Mouse (Mus musculus) midbrain, embryonic 11.5 days (tissue): ENCODE measurements around the gene Commd3. TPM values are rescaled to one million over a fixed set of nuclear protein-coding genes. Genes with fewer than 3 reads are reported as not detected.

Source experiments
- ATAC-seq: fragments of 200-750 bp; cut with Nextera tagmentation; 2 replicates; pipeline ENCODE4 v1.8.0; 2017; ENCODE audit warnings: moderate TSS enrichment, moderate library complexity; ENCODE audit not compliant: low FRiP score
- DNase-seq: peaks from one replicate; pipeline ENCODE4 v3.0.0; 2015; ENCODE audit warnings: low spot score; ENCODE audit errors: missing footprints
- H3K27ac ChIP-seq: fragments of 300-500 bp; sonication (generic); 2 replicates; pipeline ENCODE4 v1.5.1; 2014; ENCODE audit warnings: low read depth, low read length
- H3K27me3 ChIP-seq: fragments of 300-500 bp; sonication (generic); 2 replicates; pipeline ENCODE4 v1.6.1; 2014; ENCODE audit warnings: mild to moderate bottlenecking, low read length, moderate library complexity, mixed read lengths; ENCODE audit not compliant: control insufficient read depth, insufficient read depth
- H3K36me3 ChIP-seq: fragments of 300-500 bp; sonication (generic); 2 replicates; pipeline ENCODE4 v1.6.1; 2014; ENCODE audit warnings: mild to moderate bottlenecking, low read length, moderate library complexity, mixed read lengths; ENCODE audit not compliant: control insufficient read depth, insufficient read depth
- H3K4me1 ChIP-seq: fragments of 300-500 bp; sonication (generic); 2 replicates; pipeline ENCODE4 v1.6.1; 2014; ENCODE audit warnings: low read length; ENCODE audit not compliant: control insufficient read depth, insufficient read depth
- H3K4me2 ChIP-seq: fragments of 300-500 bp; sonication (generic); 2 replicates; pipeline ENCODE4 v1.6.1; 2014; ENCODE audit warnings: mild to moderate bottlenecking, moderate library complexity
- H3K4me3 ChIP-seq: fragments of 300-500 bp; sonication (generic); 2 replicates; pipeline ENCODE4 v1.5.1; 2014; ENCODE audit warnings: low read depth, low read length
- H3K9ac ChIP-seq: fragments of 300-500 bp; sonication (generic); 2 replicates; pipeline ENCODE4 v1.6.1; 2014; ENCODE audit warnings: low read length
- H3K9me3 ChIP-seq: fragments of 300-500 bp; sonication (generic); 2 replicates; pipeline ENCODE4 v1.6.1; 2016; ENCODE audit warnings: low read length; ENCODE audit not compliant: control insufficient read depth
- WGBS: fragments of 180-500 bp; shearing (Covaris S2); extraction: QIAGEN DNeasy Blood & Tissue Kit; methylation state at CpG from one replicate; pipeline ENCODE4 v1.1.7; 2014; 5-methylcytosine and 5-hydroxymethylcytosine counted together
- polyA plus RNA-seq: library from polyadenylated mRNA; unstranded; fragments of >200 nt; fragmentation: Nextera tagmentation; extraction: Ambion mirVana; gene quantifications from 2 replicates; pipeline ENCODE4 v1.2.1, GENCODE M21; 2014

Gene Commd3
- polyA plus RNA-seq, 1 experiment from 2014 or later, result 119 TPM

- ATAC-seq (no peak), DNase-seq (peak; percentile 92)
- H3K27me3 ChIP-seq, result peaks cover 65% of the 10 kb centered on the region
- no peaks in the 10 kb centered on the region for H3K36me3 ChIP-seq
- no peak overlapping the region for H3K27ac ChIP-seq
- no peak overlapping the region for H3K4me3 ChIP-seq
- no peaks in the 10 kb centered on the region for H3K9me3 ChIP-seq
- H3K9ac ChIP-seq, result no peak overlapping the region
- H3K4me2 ChIP-seq, result no peak overlapping the region
- WGBS, result 2% methylated on average over 4 of the region's 4 CpGs
- peaks cover 3% of the 10 kb centered on the region; the same call in 1 of the 2 replicates for H3K4me1 ChIP-seq
Observed at GRCm38 (mm10) chr2:18697591-18698244, 25.5 kb downstream of the Commd3 start.

- Histone ChIP-seq H3K9me3 (no peaks in the 10 kb centered on the region), H3K27ac (no peak overlapping the region), H3K4me1 (peaks cover 3% of the 10 kb centered on the region; the same call in 1 of the 2 replicates), H3K4me2 (0 out of 2 replicates have a peak overlapping the region, but pooled peaks have one; percentile 1), H3K9ac (no peak overlapping the region), H3K4me3 (no peak overlapping the region; the same call in 1 of the 2 replicates), H3K36me3 (no peaks in the 10 kb centered on the region), H3K27me3 (peaks cover 60% of the 10 kb centered on the region)
- peak; percentile 97 for DNase-seq
- WGBS, result under 1% methylated on average over 56 of the region's 56 CpGs
- peak; percentile 13; the same call in 1 of the 2 replicates for ATAC-seq
Observed at GRCm38 (mm10) chr2:18698663-18699385, 26.6 kb downstream of the Commd3 start.

- H3K9ac ChIP-seq, result no peak overlapping the region
- peaks cover 60% of the 10 kb centered on the region for H3K27me3 ChIP-seq
- WGBS, result under 1% methylated on average over 11 of the region's 11 CpGs
- peaks cover 3% of the 10 kb centered on the region; the same call in 1 of the 2 replicates for H3K4me1 ChIP-seq
- DNase-seq (peak; percentile 96), ATAC-seq (no peak)
- H3K4me2 ChIP-seq, result no peak overlapping the region
- H3K9me3 ChIP-seq, result no peaks in the 10 kb centered on the region
- H3K36me3 ChIP-seq, result no peaks in the 10 kb centered on the region
- no peak overlapping the region for H3K27ac ChIP-seq
- H3K4me3 ChIP-seq, result no peak overlapping the region
Observed at GRCm38 (mm10) chr2:18699401-18699990, 27.3 kb downstream of the Commd3 start.

- H3K4me1 ChIP-seq, result no peaks in the 10 kb centered on the region
- DNase-seq, result peak; percentile 41
- no peak overlapping the region for H3K27ac ChIP-seq
- H3K36me3 ChIP-seq, result no peaks in the 10 kb centered on the region
- no peak for ATAC-seq
- no peak overlapping the region for H3K4me3 ChIP-seq
- no peak overlapping the region for H3K4me2 ChIP-seq
- WGBS, result 80% methylated on average over 3 of the region's 3 CpGs
- H3K27me3 ChIP-seq, result no peaks in the 10 kb centered on the region
- H3K9me3 ChIP-seq, result no peaks in the 10 kb centered on the region
- H3K9ac ChIP-seq, result no peak overlapping the region
Observed at GRCm38 (mm10) chr2:18710356-18710755, 38.2 kb downstream of the Commd3 start.

GRCm38 (mm10) chr2:18713071-18713470 lies 40.9 kb downstream of the Commd3 start:
- Histone ChIP-seq H3K4me1 (no peaks in the 10 kb centered on the region), H3K4me2 (no peak overlapping the region), H3K36me3 (no peaks in the 10 kb centered on the region), H3K4me3 (no peak overlapping the region), H3K9me3 (no peaks in the 10 kb centered on the region), H3K9ac (no peak overlapping the region), H3K27me3 (no peaks in the 10 kb centered on the region), H3K27ac (no peak overlapping the region)
- peak; percentile 51 for DNase-seq
- 82% methylated on average over 2 of the region's 2 CpGs for WGBS
- ATAC-seq, result no peak

GRCm38 (mm10) chr2:18714337-18714736 lies 42.2 kb downstream of the Commd3 start:
- Histone ChIP-seq H3K9ac (no peak overlapping the region), H3K27ac (no peak overlapping the region), H3K4me2 (no peak overlapping the region), H3K9me3 (no peaks in the 10 kb centered on the region), H3K36me3 (no peaks in the 10 kb centered on the region), H3K4me3 (no peak overlapping the region), H3K27me3 (no peaks in the 10 kb centered on the region), H3K4me1 (no peaks in the 10 kb centered on the region)
- WGBS, result 77% methylated on average over 3 of the region's 3 CpGs
- DNase-seq (peak; percentile 31), ATAC-seq (no peak)

- Histone ChIP-seq H3K4me2 (no peak overlapping the region), H3K27me3 (no peaks in the 10 kb centered on the region), H3K9ac (no peak overlapping the region), H3K4me1 (no peaks in the 10 kb centered on the region), H3K4me3 (no peak overlapping the region), H3K36me3 (no peaks in the 10 kb centered on the region), H3K9me3 (no peaks in the 10 kb centered on the region), H3K27ac (no peak overlapping the region)
- ATAC-seq (no peak), DNase-seq (peak; percentile 23)
- 84% methylated on average over 4 of the region's 4 CpGs for WGBS
Observed at GRCm38 (mm10) chr2:18718521-18718920, 46.3 kb downstream of the Commd3 start.

GRCm38 (mm10) chr2:18722208-18722830 lies 50.1 kb downstream of the Commd3 start:
- Histone ChIP-seq H3K9me3 (no peaks in the 10 kb centered on the region), H3K27me3 (no peaks in the 10 kb centered on the region), H3K9ac (no peak overlapping the region), H3K4me3 (no peak overlapping the region), H3K27ac (no peak overlapping the region), H3K36me3 (no peaks in the 10 kb centered on the region), H3K4me1 (no peaks in the 10 kb centered on the region), H3K4me2 (no peak overlapping the region)
- DNase-seq, result no peak
- 75% methylated on average over 3 of the region's 3 CpGs for WGBS
- no peak for ATAC-seq
